Comparison of ENCODE assay signal across 24 mouse cellular contexts in the genomic region with DNA sequence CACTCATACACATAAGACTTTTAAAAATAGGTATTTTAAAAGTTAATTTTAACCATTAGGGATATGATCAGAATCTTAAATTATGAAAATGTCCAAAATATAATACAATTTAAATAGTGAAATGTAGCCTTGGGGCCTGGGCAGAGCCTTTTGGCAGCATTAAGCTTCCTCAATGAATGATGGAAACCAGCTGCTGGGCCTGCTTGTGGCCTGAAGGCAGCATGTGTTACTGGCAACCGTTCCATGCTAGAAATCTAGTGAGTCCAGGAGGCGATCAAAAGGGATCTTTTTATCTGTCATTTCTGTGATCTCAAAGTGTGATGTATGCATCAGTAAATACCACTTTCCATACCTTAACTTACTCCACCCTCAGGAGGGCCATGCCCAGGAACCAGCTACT. TPM values are rescaled to one million over a fixed set of nuclear protein-coding genes. Genes with fewer than 3 reads are reported as not detected.
A peak's percentile ranks its signal among the peaks of the same experiment; 100 is the strongest.
DNase-seq lines count a peak whose midpoint lies in the region; ATAC-seq and TF ChIP-seq lines count a peak whose summit lies in the region.
"Had no signal": no experiment of that assay in that cellular context is flagged by ENCODE, and none has a peak within 500 bp of the region (broad histone marks: within the 10 kb centered on the region; RNA-seq: fewer than 3 reads in every experiment).

No protein-coding gene starts in this region.

- H3K27ac ChIP-seq in heart, adult 2 months: no peak overlapping the region
- no peak overlapping the region for H3K27ac ChIP-seq in lung, embryonic 16.5 days (ENCODE audit: low read length)
- H3K27ac ChIP-seq: forebrain, embryonic 12.5 days; gastrocnemius, adult 2 months; hindbrain, embryonic 12.5 days; limb, embryonic 13.5 days; liver, embryonic 14.5 days; midbrain, embryonic 12.5 days had no signal

- peak; percentile 32 to 43 for DNase-seq in heart, adult 9 months (ENCODE audit: low spot score in 2 of 2)
- DNase-seq in heart, adult 2 months: no peak
- peak; percentile 50 to 59 for DNase-seq in kidney, postnatal 4 days
- no peak for DNase-seq in kidney, adult 9 months
- DNase-seq in lung, postnatal 25 days (ENCODE audit: low spot score): peak; percentile 32
- DNase-seq in gastrocnemius, adult 8-10 months (ENCODE audit: low spot score in 2 of 2): no peak
- DNase-seq: adrenal gland, postnatal 36 days; B cell, adult 2 months; cerebellum, adult 18-20 months; cerebellum, postnatal 36 days; gastrocnemius, adult 2 months; layer of hippocampus, adult 9-11 months; right cerebral cortex, postnatal 4 days; thymus, postnatal 25 days had no signal

- no peak overlapping the region for H3K4me3 ChIP-seq in heart, adult 2 months
- no peak overlapping the region for H3K4me3 ChIP-seq in lung, embryonic 16.5 days (ENCODE audit: low read length)
- H3K4me3 ChIP-seq: forebrain, embryonic 12.5 days; gastrocnemius, adult 2 months; hindbrain, embryonic 12.5 days; limb, embryonic 13.5 days; midbrain, embryonic 12.5 days had no signal

- no peak for TF ChIP-seq EP300 in heart, adult 2 months (IDR thresholded peaks at IDR 0.05; ENCODE audit: insufficient read depth, low read depth, low read length)

- TF ChIP-seq CTCF in heart, adult 2 months (IDR thresholded peaks at IDR 0.05): no peak

- no peaks in the 10 kb centered on the region for H3K4me1 ChIP-seq in heart, adult 2 months (ENCODE audit: control insufficient read depth, insufficient read depth, low read length)
- no peaks in the 10 kb centered on the region for H3K4me1 ChIP-seq in lung, embryonic 16.5 days (replicated peaks; ENCODE audit: control insufficient read depth, insufficient read depth, low read length)
- H3K4me1 ChIP-seq: forebrain, embryonic 12.5 days; hindbrain, embryonic 12.5 days; midbrain, embryonic 12.5 days had no signal

- H3K4me2 ChIP-seq in lung, embryonic 16.5 days (ENCODE audit: low read depth, low read length): no peak overlapping the region
- H3K4me2 ChIP-seq: forebrain, embryonic 12.5 days; hindbrain, embryonic 12.5 days; limb, embryonic 13.5 days; midbrain, embryonic 12.5 days had no signal

- 65% methylated on average over 2 of the region's 2 CpGs for WGBS in heart, adult 2 months
- 44% methylated on average over 2 of the region's 2 CpGs for WGBS in lung, embryonic 16.5 days

- peak; percentile 78; the same call in 1 of the 2 replicates for ATAC-seq in lung, embryonic 16.5 days (ENCODE audit: low read depth)

- no peaks in the 10 kb centered on the region for H3K79me2 ChIP-seq in heart, adult 2 months (replicated peaks; ENCODE audit: control insufficient read depth, insufficient read depth, low read length)

- no peaks in the 10 kb centered on the region for H3K27me3 ChIP-seq in heart, adult 2 months (ENCODE audit: control insufficient read depth, insufficient read depth, low read length)
- H3K27me3 ChIP-seq in lung, embryonic 16.5 days (ENCODE audit: control insufficient read depth, insufficient read depth, low read depth, low read length): no peaks in the 10 kb centered on the region
- H3K27me3 ChIP-seq: forebrain, embryonic 12.5 days; hindbrain, embryonic 12.5 days; limb, embryonic 13.5 days; midbrain, embryonic 12.5 days had no signal

- H3K9me3 ChIP-seq in lung, embryonic 16.5 days (ENCODE audit: control insufficient read depth, low read length): no peaks in the 10 kb centered on the region
- H3K9me3 ChIP-seq: forebrain, embryonic 12.5 days; hindbrain, embryonic 12.5 days; limb, embryonic 13.5 days; midbrain, embryonic 12.5 days had no signal

- H3K36me3 ChIP-seq in heart, adult 2 months (ENCODE audit: control insufficient read depth, insufficient read depth, low read length): no peaks in the 10 kb centered on the region
- H3K36me3 ChIP-seq in lung, embryonic 16.5 days (ENCODE audit: control insufficient read depth, insufficient read depth, low read length): no peaks in the 10 kb centered on the region
- H3K36me3 ChIP-seq: forebrain, embryonic 12.5 days; hindbrain, embryonic 12.5 days; limb, embryonic 13.5 days; midbrain, embryonic 12.5 days had no signal

- TF ChIP-seq POLR2A in heart, adult 2 months (IDR thresholded peaks at IDR 0.05; ENCODE audit: insufficient read depth, low read depth, low read length): no peak

- intact Hi-C loops in heart, adult 2 months (cut with DNase I): no loop called here

- H3K9ac ChIP-seq in heart, adult 2 months (ENCODE audit: low read depth, low read length): no peak overlapping the region
- H3K9ac ChIP-seq in lung, embryonic 16.5 days (ENCODE audit: low read length): no peak overlapping the region
- H3K9ac ChIP-seq: forebrain, embryonic 12.5 days; hindbrain, embryonic 12.5 days; limb, embryonic 13.5 days; liver, embryonic 14.5 days; midbrain, embryonic 12.5 days had no signal

RNA-seq across cellular contexts. Expression of a gene that starts 9.3 kb away (rescaled TPM):
- total RNA-seq in heart, adult 2 months (2021): not detected
- polyA plus RNA-seq in heart, adult 2 months (2012; rRNA removed): 0.26 TPM in 1 of 2 replicates, not detected in the other
- polyA plus RNA-seq in lung, embryonic 16.5 days (2015; fragmentation: Nextera tagmentation; extraction: Ambion mirVana): 2.2 and 4.4 TPM in 2 replicates
- not detected for total RNA-seq in gastrocnemius, adult 8-10 months (2022)
- total RNA-seq: adrenal gland, postnatal 36 days; gastrocnemius, adult 2 months; granulocyte monocyte progenitor cell, adult 5-6 weeks; megakaryocyte progenitor cell, adult 5-6 weeks; monocyte, adult 5-6 weeks had no signal
- polyA plus RNA-seq: forebrain, embryonic 12.5 days; hindbrain, embryonic 12.5 days; neural tube, embryonic 11.5 days had no signal

Comparison
In these comparisons a context has a peak if more than half of its experiments do, and no peak if none do; other contexts are left out.
1. DNase-seq: peak in heart, adult 9 months (2 of 2), kidney, postnatal 4 days (2 of 2) and lung, postnatal 25 days (single experiment); none in heart, adult 2 months (0 of 2), kidney, adult 9 months (single experiment) and gastrocnemius, adult 8-10 months (0 of 2).